Mouse (Mus musculus): Measurements from ENCODE around the gene Nav3. TPM values are rescaled to one million over a fixed set of nuclear protein-coding genes. Genes with fewer than 3 reads are reported as not detected.

The Nav3 gene
- total RNA-seq, 4 experiments from 2014 or later = 90.0 to 135 (median 112) TPM

DNA sequence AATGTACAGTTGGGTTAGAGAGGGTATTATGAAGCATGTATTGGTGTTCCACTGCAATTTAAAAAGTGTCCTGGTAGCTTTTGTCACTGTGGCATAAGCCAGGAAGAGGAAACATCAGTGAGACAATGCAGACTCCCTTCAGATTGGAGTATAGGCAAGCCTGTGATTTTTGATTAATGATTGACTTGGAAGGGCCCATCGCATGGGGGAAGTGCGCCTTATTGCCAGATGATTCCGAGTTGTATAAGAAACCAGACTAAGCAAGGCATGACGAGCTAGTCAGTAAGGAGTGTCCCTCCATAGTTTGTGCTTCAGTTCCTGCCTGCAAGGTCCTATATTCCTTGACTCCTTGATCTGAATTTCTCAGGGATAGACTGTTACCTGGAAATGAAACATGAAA lies 608.4 kb downstream of the Nav3 start:
- DNase-seq (ENCODE audit: low spot score in 2 of 2) = no peak

GRCm38 (mm10) chr10:109843661-109844060 lies 612.3 kb downstream of the Nav3 start:
- no peak for DNase-seq (ENCODE audit: low spot score in 2 of 2)

DNA sequence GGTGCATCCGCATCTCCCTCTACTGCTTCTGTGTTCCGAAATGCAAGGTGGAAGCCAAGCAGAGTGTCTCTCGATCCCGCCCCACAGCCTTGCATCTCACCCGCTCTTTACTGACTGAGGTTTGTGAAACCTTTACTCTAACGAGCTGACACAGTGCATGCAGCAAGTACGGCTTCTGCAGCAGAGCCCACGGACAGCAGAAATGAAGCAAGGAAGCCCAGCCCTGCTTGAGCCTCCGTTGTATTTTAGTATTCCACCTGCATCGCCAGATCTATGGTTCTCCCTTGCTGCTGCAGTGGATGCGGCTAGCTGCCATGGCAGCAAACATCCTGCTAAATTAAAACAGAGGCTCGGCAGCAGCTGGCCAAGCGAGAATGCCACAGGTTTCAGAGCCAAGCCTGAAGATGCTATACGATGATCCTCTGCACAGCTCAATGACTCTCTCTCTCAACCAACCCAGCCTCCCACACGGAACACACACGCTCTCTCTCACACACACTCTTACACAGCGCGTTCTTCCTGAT lies 623.2 kb downstream of the Nav3 start:
- DNase-seq (ENCODE audit: low spot score in 2 of 2) = peak; percentile 42 to 59

DNA sequence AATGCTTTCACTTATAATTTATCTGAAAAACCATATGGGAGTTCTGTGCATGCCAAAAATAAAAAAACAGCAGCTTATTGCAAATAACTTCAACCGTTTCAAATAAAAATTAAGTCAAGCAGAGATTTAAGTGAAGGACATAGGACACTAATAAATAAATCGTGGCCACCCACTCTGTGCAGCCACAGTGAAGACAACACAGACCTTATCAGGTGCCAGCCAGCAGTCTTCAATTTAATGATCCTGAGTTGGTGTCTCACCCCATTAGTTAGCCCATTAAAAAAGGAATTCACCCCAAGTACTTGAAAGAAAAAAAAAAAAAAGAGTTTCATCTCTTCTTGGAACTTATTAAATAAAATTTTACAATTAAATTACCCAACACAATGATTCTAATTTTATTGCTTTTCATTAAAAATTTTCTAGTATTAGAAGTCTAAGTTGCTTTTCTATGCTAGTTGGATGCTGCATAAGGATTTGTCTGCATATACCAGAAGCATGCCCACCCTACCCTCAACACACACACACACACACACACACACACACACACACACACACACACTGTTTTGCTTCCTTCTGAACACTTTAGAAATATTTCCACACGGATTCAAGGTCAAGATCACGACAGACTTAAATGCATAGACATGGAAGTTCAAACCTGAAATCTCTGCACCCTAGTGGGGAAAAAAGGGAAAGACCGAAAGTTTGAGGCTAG lies 649.1 kb downstream of the Nav3 start:
- DNase-seq (ENCODE audit: low spot score in 2 of 2) = no peak

DNA sequence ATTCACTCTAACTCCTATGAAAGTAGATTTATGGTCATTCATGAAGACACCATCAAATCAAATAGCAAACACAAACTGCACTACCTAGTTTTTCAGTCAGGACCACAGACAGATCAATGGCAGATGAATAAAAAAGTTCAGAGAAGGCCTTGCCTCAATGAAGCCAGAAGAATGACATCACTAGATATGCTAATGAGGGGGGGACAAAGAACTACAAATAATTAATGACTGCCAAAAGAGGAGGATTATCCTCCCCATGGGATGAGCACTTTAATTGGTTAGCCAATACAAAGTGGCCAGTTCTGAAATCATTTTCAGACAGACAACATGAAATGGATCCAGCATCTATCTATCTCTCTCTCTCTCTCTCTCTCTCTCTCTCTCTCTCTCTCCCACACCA lies 652.6 kb downstream of the Nav3 start:
- no peak for DNase-seq (ENCODE audit: low spot score in 2 of 2)

GRCm38 (mm10) chr10:109802236-109802635 lies 653.8 kb downstream of the Nav3 start:
- DNase-seq (ENCODE audit: low spot score in 2 of 2) = no peak

DNA sequence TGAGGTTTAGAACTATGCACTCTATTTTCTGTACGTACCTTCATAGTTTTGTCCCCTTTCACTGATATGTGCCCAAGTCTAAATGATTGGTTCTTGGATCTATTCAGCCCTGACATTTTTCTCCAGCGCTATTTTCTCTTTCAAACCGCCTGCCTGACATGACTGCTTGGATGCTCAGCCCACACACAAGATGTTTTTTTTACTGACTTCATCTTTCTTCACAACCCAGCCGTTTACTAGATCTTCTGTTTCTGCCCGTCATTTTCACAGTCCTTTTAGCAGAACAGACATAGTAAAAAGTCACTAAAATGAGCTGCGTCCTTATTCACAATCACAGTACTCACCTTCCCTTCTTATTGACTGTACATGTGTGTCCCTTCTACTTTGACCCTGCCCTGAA lies 656.8 kb downstream of the Nav3 start:
- DNase-seq (ENCODE audit: low spot score in 2 of 2) = peak in 1 of 2 experiments; percentile 29

- no peak for DNase-seq (ENCODE audit: low spot score in 2 of 2)
Measured at GRCm38 (mm10) chr10:109796981-109797380, 659.0 kb downstream of the Nav3 start.

DNA sequence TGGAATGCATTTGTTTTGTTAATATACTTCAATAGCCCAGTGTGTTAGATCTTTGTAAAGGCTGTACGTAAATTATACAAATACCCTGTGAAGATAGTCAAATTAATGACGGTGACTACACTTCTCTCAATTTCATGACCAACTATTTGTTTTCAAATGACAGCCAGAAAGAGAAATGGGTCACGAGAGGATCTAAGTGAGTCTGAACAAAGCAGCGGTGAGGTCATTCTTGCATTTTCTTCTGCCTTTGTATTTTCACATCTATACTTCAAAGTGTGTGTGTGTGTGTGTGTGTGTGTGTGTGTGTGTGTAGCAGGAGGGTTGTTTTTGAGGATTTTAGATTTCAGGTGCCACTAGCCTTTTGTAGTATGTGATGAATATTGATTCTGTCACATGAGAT lies 662.5 kb downstream of the Nav3 start:
- no peak for DNase-seq (ENCODE audit: low spot score in 2 of 2)

GRCm38 (mm10) chr10:109788728-109789127 lies 667.3 kb downstream of the Nav3 start:
- no peak for DNase-seq (ENCODE audit: low spot score in 2 of 2)

- no peak for DNase-seq (ENCODE audit: low spot score in 2 of 2)
Measured at GRCm38 (mm10) chr10:109779109-109779508, 676.9 kb downstream of the Nav3 start.

- no peak for DNase-seq (ENCODE audit: low spot score in 2 of 2)
Measured at GRCm38 (mm10) chr10:109769092-109769491, 686.9 kb downstream of the Nav3 start.

GRCm38 (mm10) chr10:109765650-109766049 lies 690.4 kb downstream of the Nav3 start:
- DNase-seq (ENCODE audit: low spot score in 2 of 2) = peak in 1 of 2 experiments; percentile 36

DNA sequence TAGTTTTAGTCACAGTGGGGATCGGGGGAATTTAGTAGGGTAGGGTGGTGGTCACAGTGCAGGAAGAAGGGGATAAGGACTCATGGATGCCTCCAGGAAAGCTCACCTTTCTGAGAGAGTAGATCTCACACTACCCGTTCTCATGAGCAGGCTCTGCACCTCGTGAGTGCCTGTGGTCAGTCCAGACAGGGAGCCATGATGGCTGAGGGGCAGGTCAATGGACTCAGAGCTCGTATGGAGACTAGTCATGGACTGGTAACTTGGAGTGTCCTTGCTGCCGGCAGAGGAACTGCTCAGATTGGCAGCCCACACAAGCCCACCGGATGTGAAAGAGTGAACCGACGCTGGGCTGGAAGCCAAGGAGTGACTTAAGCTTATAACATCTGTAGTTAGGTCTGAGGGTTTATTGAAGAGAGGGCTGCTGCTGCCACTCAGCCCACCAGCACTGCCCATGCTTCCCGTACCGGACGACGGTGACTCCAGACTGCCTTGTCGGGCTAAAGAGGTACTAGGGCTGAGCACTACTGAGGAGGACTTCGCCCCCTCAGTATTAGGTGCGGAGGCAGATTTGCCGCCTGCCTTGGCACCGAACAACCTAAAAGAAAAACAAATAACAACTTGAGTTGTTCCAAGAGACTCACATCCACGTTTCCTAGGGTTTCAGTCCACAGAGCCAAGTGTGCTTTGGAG lies 691.4 kb downstream of the Nav3 start:
- peak in 1 of 2 experiments; percentile 32 for DNase-seq (ENCODE audit: low spot score in 2 of 2)

GRCm38 (mm10) chr10:109758921-109759600 lies 696.9 kb downstream of the Nav3 start:
- no peak for DNase-seq (ENCODE audit: low spot score in 2 of 2)

- DNase-seq (ENCODE audit: low spot score in 2 of 2) = no peak
Measured at GRCm38 (mm10) chr10:109746901-109747300, 709.1 kb downstream of the Nav3 start.

DNA sequence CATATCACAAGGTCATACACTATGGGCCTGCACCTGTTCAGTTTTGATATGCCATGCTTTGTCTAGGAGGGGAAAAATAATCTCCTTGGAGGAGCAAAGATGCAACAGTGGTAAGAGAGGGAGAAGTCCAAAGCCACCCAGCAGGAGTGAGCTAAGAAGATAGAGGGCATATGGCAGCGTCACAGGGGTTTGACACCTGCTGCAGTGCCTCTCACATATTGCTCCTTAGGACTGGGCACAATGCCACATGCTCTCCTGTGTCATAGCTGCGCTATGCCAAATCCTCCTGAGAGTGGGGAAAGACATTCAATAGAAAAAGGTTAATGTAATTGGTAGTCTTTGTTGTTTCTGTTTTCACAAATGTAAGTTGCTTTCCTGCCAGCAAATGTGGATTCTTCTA lies 714.3 kb downstream of the Nav3 start:
- DNase-seq (ENCODE audit: low spot score in 2 of 2) = no peak

GRCm38 (mm10) chr10:109740326-109740725 lies 715.7 kb downstream of the Nav3 start:
- no peak for DNase-seq (ENCODE audit: low spot score in 2 of 2)

GRCm38 (mm10) chr10:109723646-109724045 lies 732.4 kb downstream of the Nav3 start:
- DNase-seq (ENCODE audit: low spot score in 2 of 2) = no peak

DNA sequence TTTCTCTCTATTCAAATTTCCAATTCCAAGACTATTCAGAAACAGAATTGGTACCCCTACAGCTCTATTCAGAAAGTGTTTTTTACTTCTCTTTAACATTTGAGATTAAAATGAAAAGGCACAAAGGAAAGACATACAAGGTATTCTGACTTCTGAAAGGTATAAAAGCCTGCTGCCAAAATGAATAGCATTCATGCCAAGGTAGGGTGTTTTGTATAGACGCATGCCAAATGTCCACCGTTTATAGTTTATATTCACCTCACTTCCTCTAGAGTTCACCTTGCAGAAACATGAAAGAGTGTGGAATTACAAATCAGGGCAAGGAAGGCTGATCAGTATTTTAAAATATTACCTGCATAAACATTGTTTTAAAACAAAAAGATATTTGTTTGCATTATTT lies 737.2 kb downstream of the Nav3 start:
- DNase-seq (ENCODE audit: low spot score in 2 of 2) = no peak

GRCm38 (mm10) chr10:109718390-109718789 lies 737.6 kb downstream of the Nav3 start:
- DNase-seq (ENCODE audit: low spot score in 2 of 2) = no peak

- DNase-seq (ENCODE audit: low spot score in 2 of 2) = peak in 1 of 2 experiments; percentile 25
Measured at GRCm38 (mm10) chr10:109713001-109713400, 743.0 kb downstream of the Nav3 start.

Measured in left cerebral cortex, adult 8-10 months (tissue).